Mouse (Mus musculus) c-Kit-positive CD71-negative TER-119-negative erythroid progenitor cells, embryonic 14.5 days (primary cell): ENCODE data around the gene Rimkla.

Experiments used
- DNase-seq: peaks from one replicate; pipeline ENCODE4 v3.0.0-alpha.2; 2013; ENCODE audit warnings: low read depth

Gene Rimkla

DNA sequence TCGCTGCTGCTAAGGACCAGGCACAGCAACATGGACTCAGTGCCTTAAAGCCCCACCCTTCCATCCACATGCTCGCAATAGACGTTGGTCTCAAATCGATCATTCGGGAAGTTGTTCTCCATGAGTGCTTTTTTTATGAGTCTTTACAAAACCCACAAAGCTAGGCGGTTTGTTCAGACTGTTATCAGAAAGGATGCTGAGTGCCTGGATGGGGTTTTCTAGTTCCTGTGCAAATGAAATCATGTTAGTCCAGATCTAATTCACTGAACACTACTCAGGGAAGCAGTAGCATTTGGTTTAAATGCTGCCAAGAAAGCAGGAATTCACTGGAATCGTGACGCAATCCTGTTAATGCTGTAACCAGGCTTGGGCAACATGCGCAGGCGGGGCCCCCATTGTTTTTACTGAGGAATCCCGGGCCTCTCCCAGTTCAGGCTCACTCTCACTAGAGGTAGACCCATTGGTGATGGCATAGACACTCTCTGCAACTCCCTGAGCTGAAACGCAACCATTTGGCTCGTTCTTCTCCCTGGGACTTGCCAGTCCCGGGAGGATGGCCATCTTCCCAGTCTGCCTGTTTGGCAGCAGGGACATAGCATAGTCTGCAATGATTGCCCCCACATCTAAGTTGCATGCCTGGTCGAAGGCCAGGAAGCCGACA lies 24.6 kb downstream of the Rimkla start:
- DNase-seq: no peak

DNA sequence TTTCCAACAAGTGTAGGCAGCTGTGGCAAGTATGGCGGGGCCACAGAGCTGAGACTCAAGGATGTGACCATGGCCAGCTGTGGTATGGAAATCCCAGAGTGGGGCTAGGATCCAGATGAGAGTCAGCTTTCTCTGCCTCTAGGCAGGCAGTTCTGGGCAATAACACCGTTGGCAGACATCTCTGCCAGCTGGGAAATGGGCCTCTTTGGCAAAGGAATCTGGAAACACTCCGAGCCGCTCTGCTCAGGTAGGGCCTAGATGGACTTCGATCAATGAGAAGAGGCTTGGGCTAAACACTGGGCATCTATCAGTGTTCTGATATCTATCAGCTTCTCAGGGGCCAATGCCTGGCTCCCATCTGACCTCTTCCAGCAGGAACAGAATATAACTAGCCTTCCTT lies 26.6 kb downstream of the Rimkla start:
- no peak for DNase-seq

DNA sequence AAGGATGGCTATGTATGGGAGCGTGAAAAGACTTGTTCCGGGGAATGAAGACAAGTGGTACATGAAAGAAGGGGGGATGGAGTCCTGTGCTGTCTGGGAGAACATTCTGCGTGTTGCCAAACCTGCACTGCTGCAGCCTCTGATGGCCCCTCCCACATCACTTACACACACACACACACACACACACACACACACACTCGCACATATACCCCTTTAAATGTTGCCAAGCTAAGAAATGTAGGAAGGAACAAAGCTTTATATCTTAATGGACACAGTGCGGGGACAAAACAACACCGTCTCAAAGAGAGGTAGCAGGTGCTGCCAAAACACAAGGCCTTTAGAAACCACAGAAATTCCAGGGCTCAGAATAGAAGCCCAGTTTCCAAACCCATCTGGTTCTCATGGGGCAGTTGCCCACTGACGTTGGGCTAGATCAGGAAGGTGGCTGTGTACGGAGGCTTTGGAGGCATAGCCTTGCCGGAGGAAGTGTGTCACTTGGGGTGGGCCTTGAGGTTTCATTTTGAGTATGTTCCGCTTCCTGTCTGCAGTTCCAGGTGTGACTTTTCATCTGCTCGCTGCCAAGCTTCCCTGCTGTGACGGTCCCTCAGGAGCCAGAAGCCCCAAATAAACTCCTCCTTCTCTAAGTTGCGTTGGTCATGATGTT lies 28.5 kb downstream of the Rimkla start:
- DNase-seq: peak; percentile 8

DNA sequence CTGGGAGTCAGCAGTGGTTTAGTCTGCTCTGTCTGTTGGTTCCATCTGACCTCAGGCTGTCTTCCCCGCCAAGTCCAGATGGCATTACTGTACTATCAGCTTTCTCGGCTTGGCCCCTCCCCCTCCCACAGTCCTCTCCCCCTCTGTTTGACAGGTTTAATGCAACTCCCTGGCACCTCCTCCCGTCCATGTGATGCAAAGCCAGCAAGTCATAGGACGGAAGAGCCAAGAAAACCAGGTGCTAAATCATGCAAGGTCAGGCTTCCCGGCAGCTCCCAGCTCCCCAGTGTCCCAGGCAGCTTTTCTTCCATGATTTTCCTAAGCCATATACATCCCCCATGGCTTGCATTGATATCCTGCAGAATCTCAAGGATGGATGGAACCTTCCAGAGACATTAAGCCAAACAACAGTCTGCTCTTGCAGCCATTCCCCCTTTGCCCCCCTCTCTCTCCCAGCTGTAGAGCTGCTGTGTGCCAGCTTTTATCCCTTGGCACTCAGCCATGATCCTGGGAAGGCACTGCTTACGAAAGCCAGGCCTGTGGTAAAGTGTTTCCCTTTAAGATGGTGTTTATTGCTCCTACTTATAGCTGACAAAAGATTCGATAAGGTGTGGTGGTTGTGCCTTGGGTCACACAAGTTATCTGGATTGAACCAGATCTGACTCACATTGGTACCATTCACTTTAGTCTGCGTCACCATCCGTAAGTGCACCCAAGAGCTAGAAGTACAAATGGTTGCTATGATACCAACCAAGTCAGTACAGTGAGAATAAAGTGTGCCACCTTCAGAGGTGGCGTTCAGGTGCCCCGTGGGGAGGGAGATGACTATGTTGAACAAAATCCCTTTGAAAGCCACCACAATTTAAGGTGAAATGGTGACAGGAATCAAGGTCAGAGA lies 29.3 kb downstream of the Rimkla start:
- DNase-seq: no peak

DNA sequence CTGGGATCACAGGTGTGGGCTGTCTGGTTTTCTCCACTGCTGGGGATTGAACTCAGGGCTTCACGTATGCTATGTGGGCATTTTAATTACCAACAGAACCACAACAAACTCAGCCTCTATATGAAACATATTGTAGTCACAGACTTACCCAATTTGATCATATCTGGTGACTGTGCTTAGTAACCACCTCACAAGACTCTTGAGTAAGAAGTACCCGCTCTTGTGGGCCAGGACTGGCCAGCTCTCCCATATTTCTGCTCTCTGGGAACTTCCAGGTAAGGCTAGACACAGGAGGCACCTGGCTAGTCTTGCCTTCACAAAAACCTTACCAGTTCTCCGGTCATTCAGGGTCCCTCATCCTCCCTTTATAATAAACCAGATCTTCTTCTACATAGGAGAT lies 30.0 kb downstream of the Rimkla start:
- no peak for DNase-seq

DNA sequence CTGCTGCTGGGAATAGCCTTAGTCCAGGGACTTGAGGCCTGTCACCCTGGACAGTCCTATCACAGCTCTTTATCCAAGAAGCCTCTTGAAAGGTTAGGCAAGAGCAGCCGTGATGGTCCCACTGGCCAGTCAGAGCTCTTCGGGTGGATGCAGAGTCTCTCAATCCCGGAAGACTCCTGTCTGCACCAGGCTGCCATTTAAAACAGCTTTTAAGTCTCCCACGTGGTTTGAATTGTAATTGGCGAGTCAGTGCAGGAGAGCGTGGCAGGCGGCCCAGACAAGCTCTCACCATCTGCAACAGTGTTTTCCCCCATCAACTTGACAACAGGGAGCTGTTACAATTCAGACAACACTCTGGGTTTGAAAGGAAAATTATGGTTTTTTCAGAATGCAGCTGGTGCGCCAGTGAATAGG lies 31.7 kb downstream of the Rimkla start:
- DNase-seq: no peak

DNA sequence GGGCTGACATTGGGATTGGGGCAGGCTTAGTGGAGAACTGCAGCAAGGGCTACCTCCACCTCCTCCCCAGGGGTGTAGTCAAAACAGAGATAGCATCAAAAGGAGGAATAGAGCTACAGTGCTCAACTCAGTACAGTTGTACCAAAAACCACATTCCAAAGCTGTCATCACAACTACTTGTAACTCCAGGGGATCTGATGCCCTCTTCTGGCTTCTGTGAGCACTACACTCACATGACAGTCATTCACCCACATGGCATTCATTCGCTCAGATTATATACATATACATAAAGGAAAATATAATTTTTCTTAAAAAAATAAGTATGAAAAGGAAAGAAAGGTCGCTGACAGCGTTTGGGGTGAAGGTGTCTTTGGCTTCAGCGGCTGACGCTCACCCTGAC lies 32.1 kb downstream of the Rimkla start:
- DNase-seq: peak; percentile 18

DNA sequence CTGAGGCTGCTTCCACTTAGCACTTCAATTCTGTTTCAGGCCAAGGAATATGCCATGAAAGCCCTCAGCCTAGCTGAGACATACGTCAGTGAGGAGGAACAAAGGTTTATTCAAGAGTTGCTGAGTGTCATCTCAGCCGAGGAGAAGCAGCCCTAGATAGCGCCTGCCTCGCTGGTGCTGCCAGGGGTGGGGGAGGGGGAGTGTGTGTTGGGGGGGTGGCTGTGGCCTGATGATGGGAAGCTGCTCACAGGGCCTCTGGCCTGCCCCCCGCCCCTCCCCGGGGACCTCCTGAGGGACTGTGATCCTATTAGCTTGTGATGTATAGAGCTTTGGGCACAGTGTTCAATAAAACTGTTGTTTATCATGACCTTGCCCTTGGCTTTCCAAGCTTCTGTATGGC lies 38.9 kb downstream of the Rimkla start:
- DNase-seq: no peak

DNA sequence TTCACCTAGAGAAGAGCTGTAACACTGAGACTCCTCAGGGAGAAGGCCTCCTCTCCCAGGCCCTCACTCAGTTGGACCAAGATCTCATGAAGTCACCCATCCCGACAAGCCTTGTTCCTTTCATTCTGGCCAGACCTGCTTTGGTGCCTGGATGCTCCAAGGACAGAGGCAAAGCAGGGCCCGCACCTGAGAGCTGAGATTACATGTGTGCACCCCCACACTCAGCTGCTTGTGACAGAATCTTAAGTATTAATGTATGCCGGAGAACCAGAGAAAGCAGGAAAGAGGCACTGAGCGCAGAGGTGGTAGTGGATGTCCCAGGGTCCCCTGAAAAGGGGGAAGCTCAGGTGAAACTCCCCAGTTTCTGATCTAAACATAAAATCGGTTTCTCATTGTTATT lies 39.3 kb downstream of the Rimkla start:
- no peak for DNase-seq

DNA sequence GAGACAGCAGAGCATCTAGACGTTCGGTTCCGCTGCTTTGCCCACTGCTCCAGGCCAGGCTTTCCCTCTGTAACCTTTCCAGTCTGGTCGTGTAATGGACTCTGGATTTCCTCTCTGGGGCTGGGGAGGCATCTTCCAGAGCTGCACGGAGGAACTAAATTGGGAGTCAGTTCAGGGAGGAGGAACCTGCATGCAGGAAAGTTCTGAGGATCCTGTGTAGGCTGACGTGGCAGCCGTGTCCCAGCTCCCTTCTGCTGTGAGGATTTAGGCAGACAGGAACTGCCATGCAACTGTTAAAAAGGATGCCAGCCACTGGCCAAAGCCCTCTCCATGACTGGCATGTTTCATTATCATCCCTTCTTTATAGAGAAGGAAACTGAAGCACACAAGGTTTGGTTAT lies 42.0 kb downstream of the Rimkla start:
- DNase-seq: no peak

DNA sequence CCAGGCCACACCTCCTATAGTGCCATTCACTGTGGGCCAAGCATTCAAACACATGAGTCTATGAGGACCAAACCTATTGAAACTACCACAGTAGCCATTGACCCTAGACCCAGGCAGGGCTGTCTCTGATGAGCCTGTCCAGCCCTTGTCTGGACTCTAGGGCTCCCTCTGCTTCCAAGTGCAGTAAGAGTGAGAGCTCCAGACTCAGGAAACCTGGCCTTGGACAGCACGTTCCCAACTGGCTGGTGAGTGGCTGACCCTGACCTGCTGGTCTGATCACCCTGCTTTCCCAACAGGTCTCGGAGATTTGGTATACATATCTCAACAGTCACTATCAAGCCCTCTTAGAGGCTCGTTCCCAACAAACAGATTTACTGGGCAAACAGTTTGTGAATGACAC lies 44.6 kb downstream of the Rimkla start:
- DNase-seq: no peak

DNA sequence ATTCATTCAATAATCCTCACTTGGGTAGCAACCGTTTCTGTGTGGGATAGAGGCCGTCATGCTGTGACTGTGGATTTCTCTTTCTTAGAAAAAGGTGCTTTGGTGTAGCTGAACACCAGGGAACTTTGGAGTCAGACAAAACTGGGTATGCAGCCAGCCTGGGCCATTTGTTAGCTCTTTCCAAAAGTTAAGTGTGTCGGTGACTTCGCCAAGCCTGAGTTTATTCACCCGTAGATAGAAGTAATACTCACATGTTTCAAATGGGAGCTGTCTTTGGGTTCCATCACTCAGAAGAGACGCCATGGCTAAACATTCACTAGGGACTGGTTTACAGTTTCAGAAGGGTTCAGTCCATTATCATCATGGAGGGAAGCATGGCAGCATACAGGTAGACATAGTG lies 45.2 kb downstream of the Rimkla start:
- no peak for DNase-seq

DNA sequence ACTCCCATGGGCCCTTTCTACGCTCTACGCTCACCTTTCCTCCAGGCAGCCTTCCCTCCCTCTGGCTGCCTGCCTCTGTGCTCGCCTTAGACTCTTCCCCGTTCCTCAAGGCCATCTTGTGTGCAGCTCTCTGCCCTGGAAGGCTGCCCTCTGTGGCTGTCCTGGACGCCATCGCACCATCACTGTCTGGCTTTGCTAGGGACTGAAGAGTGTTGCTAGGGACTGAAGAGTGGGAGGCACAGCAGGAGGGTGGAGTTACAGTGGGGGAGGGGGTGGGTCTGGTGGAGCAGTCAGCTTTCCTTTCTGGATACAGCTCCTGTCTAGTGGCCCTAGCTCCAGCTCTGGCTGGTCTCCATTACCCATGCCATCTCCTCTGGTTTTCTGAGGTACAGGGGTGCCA lies 49.9 kb downstream of the Rimkla start:
- DNase-seq: no peak

DNA sequence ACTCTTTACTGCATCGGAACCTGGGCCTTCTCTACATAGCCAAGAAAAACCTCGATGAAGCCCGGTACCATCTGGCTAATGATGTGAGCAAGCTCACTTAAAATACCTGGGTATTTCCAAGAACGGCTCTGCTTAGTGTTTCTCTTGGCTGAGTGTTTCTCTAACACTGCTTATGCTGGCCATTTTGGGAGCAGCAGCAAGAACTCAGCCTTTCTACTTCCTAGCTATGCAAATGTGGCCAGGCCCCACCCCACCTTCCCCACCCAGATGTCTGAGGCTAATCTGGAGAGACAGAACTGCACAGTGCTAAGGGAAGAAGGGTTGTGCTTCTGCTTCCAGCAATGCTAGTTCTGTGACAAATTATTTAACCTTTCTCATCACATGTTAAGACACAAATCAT lies 50.6 kb downstream of the Rimkla start:
- DNase-seq: no peak

DNA sequence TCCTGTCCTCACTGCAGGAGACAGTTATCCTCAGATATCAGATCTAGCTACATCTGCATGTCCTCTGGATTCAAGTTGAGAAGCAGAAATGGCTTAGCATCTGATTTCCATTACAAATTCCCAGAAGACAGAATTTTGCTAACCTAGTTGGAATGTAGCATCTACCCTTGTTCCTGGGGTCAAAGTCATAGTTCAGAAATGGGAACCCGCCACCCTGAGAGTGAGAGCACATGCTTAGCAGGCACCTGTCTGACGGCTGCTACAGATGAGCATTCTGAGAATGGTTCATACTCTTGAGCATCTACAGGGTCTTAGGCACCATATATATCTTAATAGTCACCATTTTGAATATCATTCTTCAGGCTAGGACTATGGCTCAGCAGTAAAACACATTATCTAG lies 54.5 kb downstream of the Rimkla start:
- no peak for DNase-seq

DNA sequence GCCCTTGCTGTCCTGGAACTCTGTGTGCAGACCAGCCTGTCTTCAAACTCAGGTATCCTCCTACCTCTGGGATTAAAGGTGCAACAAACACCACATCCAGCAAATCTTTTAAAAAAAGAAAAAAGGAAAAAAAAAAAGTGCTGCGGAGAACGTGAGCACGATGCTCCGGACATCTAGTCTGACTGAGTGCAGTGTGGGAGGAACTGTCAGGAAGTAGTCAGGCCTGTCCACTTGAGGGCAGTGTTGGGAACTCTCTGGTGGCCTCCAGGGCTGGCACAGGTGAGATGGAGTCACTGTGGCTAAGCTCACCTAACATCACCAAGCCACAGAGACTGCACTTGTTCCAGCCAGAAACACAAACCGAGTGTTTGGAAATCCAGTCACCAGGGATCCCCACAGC lies 61.8 kb downstream of the Rimkla start:
- DNase-seq: no peak

DNA sequence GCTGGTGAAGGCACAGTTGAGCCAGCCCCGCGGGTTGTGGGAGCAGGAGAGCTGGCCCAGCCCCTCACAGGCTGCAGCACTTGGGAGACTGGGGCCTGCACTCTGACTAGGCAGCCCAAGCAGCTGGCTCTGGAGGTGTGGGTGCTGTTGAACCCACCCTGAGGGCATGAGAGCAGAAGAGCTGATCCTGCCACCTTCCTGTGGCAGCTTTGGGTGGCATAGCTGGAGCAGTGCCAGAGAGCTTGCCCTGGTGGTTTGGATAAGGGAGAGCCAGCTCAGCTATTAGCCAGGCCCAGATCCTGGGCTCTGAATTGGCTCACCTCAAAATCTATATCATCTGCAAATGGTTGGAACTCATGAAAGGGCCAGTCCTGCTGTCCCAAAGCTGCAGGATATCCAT lies 64.7 kb downstream of the Rimkla start:
- no peak for DNase-seq

DNA sequence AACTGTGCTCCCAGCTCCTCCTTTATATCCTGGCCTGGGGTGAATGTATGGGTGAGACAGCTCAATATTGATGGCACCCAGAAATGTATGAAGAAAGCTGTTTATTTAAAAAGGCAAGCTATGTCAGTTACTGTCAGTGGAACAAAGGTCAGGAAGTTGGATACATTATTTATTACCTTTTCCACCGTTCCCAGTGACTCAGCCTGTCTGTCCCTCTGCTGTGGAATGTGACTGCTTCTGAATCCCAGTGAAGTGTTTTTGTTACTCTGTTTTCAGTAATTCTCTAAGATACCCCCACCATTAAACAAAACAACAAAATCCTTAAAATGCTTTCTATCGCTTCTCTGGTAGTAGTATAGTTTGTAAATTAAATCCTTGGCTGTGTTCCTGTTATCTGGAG lies 66.8 kb downstream of the Rimkla start:
- DNase-seq: no peak

DNA sequence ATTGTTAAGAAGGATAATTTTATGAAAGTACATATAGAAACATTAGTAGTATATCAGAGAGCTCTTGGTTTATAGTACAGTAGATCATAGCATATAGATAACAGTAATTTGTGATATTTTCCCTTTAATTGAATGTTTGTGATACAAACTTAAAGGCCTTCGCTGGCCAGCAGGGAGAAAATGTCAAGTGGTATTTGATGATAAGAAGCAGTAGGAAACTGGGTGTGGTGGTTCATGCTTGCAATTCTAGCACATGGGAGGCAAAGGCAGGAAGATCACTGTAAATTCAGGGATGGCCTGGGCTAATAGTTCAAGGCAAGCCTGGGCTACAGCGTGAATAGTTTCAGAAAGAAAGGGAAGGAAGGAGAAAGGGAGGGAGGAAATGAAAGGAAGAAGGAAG lies 67.4 kb downstream of the Rimkla start:
- DNase-seq: no peak

DNA sequence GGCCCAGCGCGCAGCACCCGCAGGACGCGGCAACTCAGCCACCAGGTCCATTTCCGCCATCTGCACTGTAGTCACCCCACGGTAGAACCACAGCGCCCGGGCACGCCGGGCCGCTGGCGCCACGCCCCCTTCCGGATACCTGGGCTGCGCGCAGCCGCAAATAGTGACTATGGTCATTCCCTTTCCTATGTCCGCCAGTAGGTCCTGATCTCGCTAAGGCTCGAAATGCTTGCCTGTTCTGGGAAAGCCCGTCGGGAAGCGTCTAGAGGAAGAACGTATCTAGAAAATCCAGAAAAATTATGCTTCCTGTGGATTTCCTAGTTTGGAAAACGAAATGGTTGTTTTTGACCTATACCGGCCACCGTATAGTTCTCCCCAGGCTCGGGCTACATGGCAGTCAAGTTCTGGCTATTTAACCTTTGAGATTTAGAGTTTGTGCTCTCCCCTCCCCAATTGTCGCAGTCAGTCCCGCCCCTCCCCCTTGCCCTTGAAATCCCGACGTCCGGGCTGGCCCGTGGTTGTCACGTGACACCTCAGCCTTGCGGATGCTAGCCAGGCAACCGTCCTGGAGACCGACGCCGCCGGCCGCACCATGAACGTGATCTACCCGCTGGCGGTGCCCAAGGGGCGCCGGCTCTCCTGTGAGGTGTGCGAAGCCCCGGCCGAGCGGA lies 70.0 kb downstream of the Rimkla start, which contains the start of the genes Ppcs and Zmynd12:
TSS of gene Ppcs (minus strand) at position 127 of the 671 bp plus-strand sequence.
TSS of gene Zmynd12 (plus strand) at position 521 of the 671 bp plus-strand sequence.
- peak; percentile 74 for DNase-seq

DNA sequence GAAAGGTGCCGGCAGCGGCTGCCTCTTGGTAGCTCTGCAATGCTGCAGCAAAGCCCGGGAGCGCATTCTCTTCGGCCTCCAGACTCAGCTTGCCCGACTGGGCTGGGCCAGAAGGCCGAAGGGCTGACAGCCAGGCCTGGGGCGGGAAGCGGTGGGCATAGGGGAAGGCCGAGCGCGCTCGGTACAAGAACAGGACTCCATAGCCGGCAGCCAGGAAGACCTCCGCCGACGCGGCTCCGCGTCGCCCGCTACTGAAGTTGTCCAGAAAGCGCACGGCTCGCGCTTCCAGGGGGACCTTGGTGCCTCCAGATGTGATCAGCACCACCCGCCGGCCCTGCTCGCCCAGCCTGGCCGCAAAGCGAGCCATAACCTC lies 70.5 kb downstream of the Rimkla start:
- no peak for DNase-seq

DNA sequence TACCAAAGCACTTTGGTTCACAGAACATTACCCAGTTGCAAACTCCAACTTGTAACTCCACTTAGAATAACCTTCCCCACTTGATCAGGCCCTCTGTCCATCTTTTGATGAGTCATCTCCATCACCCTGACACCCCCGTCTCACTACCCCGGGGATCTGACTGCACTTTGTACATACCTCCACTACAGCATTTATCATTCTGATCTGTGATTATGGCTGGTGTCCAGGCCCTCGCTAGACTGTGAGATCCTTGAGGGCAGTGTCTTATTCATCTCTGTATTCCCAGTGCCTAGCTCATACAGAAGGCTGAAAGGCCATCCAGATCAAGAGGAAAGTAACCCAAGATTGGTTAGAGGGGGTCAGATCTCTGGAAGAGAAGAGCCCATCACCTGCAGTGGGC lies 71.2 kb downstream of the Rimkla start:
- no peak for DNase-seq
